Mouse (Mus musculus): ENCODE measurements around the gene Radil.

Gene Radil

GRCm38 (mm10) chr5:142448623-142449022, 102.3 kb downstream of the Radil start:
- no peak for DNase-seq (ENCODE audit: low read depth, low spot score)

- peak; percentile 97 for DNase-seq (ENCODE audit: low read depth, low spot score)
These were observed 102.8 kb downstream of the Radil start for GRCm38 (mm10) chr5:142448076-142448475.

GRCm38 (mm10) chr5:142445709-142446108, 105.2 kb downstream of the Radil start:
- peak; percentile 58 for DNase-seq (ENCODE audit: low read depth, low spot score)

GRCm38 (mm10) chr5:142444791-142445531, 105.9 kb downstream of the Radil start:
- no peak for DNase-seq (ENCODE audit: low read depth, low spot score)

- no peak for DNase-seq (ENCODE audit: low read depth, low spot score)
These were observed 106.9 kb downstream of the Radil start for GRCm38 (mm10) chr5:142443994-142444393.

GRCm38 (mm10) chr5:142443514-142443913, 107.4 kb downstream of the Radil start:
- no peak for DNase-seq (ENCODE audit: low read depth, low spot score)

GRCm38 (mm10) chr5:142442045-142442440, 108.9 kb downstream of the Radil start:
- no peak for DNase-seq (ENCODE audit: low read depth, low spot score)

- DNase-seq (ENCODE audit: low read depth, low spot score), result no peak
These were observed 109.4 kb downstream of the Radil start for GRCm38 (mm10) chr5:142441332-142442044.

GRCm38 (mm10) chr5:142440451-142441147, 110.3 kb downstream of the Radil start:
- DNase-seq (ENCODE audit: low read depth, low spot score), result peak; percentile 86

GRCm38 (mm10) chr5:142439911-142440432, 110.9 kb downstream of the Radil start:
- no peak for DNase-seq (ENCODE audit: low read depth, low spot score)

- peak; percentile 69 for DNase-seq (ENCODE audit: low read depth, low spot score)
These were observed 112.4 kb downstream of the Radil start for GRCm38 (mm10) chr5:142438380-142438938.

- no peak for DNase-seq (ENCODE audit: low read depth, low spot score)
These were observed 115.2 kb downstream of the Radil start for GRCm38 (mm10) chr5:142435736-142436135.
